Mouse (Mus musculus): ENCODE measurements around the gene Klhdc7a.
"Not testable (repeated sequence)": the region's sequence is repeated elsewhere in the genome, so short reads cannot be mapped to it uniquely, and the experiment has no call there.

The Klhdc7a gene

GRCm38 (mm10) chr4:139967922-139968321 is at the start of gene Klhdc7a:
TSS of gene Klhdc7a (minus strand) at chr4:139968026.
- peak; percentile 99 for DNase-seq

- DNase-seq, result no peak
These were observed 48.1 kb upstream of the Klhdc7a start for GRCm38 (mm10) chr4:140015916-140016315.

- no peak for DNase-seq
These were observed 43.1 kb upstream of the Klhdc7a start for GRCm38 (mm10) chr4:140010728-140011470.

GRCm38 (mm10) chr4:140004932-140005331 is 37.1 kb upstream of the Klhdc7a start:
- DNase-seq, result peak; percentile 14

- peak; percentile 26 for DNase-seq
These were observed 36.3 kb upstream of the Klhdc7a start for GRCm38 (mm10) chr4:140004170-140004569.

GRCm38 (mm10) chr4:140002069-140002468 is 34.2 kb upstream of the Klhdc7a start:
- DNase-seq, result no peak

GRCm38 (mm10) chr4:140000911-140001310 is 33.1 kb upstream of the Klhdc7a start:
- DNase-seq, result peak; percentile 11

GRCm38 (mm10) chr4:139999033-139999432 is 31.2 kb upstream of the Klhdc7a start:
- no peak for DNase-seq

GRCm38 (mm10) chr4:139995659-139996058 is 27.8 kb upstream of the Klhdc7a start:
- no peak for DNase-seq

GRCm38 (mm10) chr4:139993111-139993755 is 25.4 kb upstream of the Klhdc7a start:
- DNase-seq, result no peak

- no peak for DNase-seq
These were observed 19.1 kb upstream of the Klhdc7a start for GRCm38 (mm10) chr4:139986913-139987312.

GRCm38 (mm10) chr4:139978716-139979115 is 10.9 kb upstream of the Klhdc7a start:
- DNase-seq, result peak; percentile 73

GRCm38 (mm10) chr4:139977308-139977781 is 9.5 kb upstream of the Klhdc7a start:
- DNase-seq, result peak; percentile 33

GRCm38 (mm10) chr4:139974506-139974905 is 6.7 kb upstream of the Klhdc7a start:
- DNase-seq, result no peak

GRCm38 (mm10) chr4:139967475-139967891 is 343 bp downstream of the Klhdc7a start:
- peak; percentile 96 for DNase-seq

GRCm38 (mm10) chr4:139966981-139967380 is 845 bp downstream of the Klhdc7a start:
- DNase-seq, result peak; percentile 73

- peak; percentile 73 for DNase-seq
These were observed 2.1 kb downstream of the Klhdc7a start for GRCm38 (mm10) chr4:139965596-139966185.

- peak; percentile 66 for DNase-seq
These were observed 3.4 kb downstream of the Klhdc7a start for GRCm38 (mm10) chr4:139964406-139964805.

GRCm38 (mm10) chr4:139963911-139964310 is 3.9 kb downstream of the Klhdc7a start:
- DNase-seq, result no peak

- peak; percentile 91 for DNase-seq
These were observed 4.8 kb downstream of the Klhdc7a start for GRCm38 (mm10) chr4:139963059-139963458.

GRCm38 (mm10) chr4:139961816-139962215 is 6.0 kb downstream of the Klhdc7a start:
- no peak for DNase-seq

GRCm38 (mm10) chr4:139961329-139961728 is 6.5 kb downstream of the Klhdc7a start:
- not testable (repeated sequence) for DNase-seq

- no peak for DNase-seq
These were observed 7.0 kb downstream of the Klhdc7a start for GRCm38 (mm10) chr4:139960724-139961315.

All from kidney, adult 9 months (tissue).